Mouse (Mus musculus): ENCODE data around the gene Pttg1. TPM values are rescaled to one million over a fixed set of nuclear protein-coding genes. Genes with fewer than 3 reads are reported as not detected.

The Pttg1 gene
- polyA plus RNA-seq, 1 experiment from 2014 or later, result 101 TPM

GRCm38 (mm10) chr11:43404150-43404807 lies 21.8 kb downstream of the Pttg1 start:
- no peak for ATAC-seq (ENCODE audit: insufficient number of reproducible peaks, insufficient read depth, low FRiP score, low TSS enrichment)
- Histone ChIP-seq H3K27me3 (no peaks in the 10 kb centered on the region), H3K36me3 (no peaks in the 10 kb centered on the region), H3K4me2 (replicated peaks) (no peak overlapping the region), H3K9ac (no peak overlapping the region), H3K4me3 (no peak overlapping the region), H3K4me1 (no peaks in the 10 kb centered on the region), H3K27ac (no peak overlapping the region), H3K9me3 (0 out of 2 replicates have a peak, but pooled peaks cover 4% of the 10 kb centered on the region)
- 85% methylated on average over 15 of the region's 15 CpGs for WGBS

GRCm38 (mm10) chr11:43400131-43400530 lies 25.9 kb downstream of the Pttg1 start:
- ATAC-seq (ENCODE audit: insufficient number of reproducible peaks, insufficient read depth, low FRiP score, low TSS enrichment), result no peak
- Histone ChIP-seq H3K9me3 (0 out of 2 replicates have a peak, but pooled peaks cover 4% of the 10 kb centered on the region), H3K4me2 (replicated peaks) (no peak overlapping the region), H3K27ac (no peak overlapping the region), H3K9ac (no peak overlapping the region), H3K36me3 (no peaks in the 10 kb centered on the region), H3K27me3 (no peaks in the 10 kb centered on the region), H3K4me1 (no peaks in the 10 kb centered on the region), H3K4me3 (no peak overlapping the region)
- 81% methylated on average over 1 of the region's 1 CpGs for WGBS

- no peak overlapping the region for H3K27ac ChIP-seq
- no peaks in the 10 kb centered on the region for H3K27me3 ChIP-seq
- no peaks in the 10 kb centered on the region for H3K4me1 ChIP-seq
- no peaks in the 10 kb centered on the region for H3K36me3 ChIP-seq
- no peak overlapping the region for H3K4me2 ChIP-seq (replicated peaks)
- H3K9ac ChIP-seq, result no peak overlapping the region
- H3K4me3 ChIP-seq, result no peak overlapping the region
- no peaks in the 10 kb centered on the region for H3K9me3 ChIP-seq
- ATAC-seq (ENCODE audit: insufficient number of reproducible peaks, insufficient read depth, low FRiP score, low TSS enrichment), result no peak
- 31% methylated on average over 4 of the region's 4 CpGs for WGBS
Observed at GRCm38 (mm10) chr11:43399297-43399696, 26.8 kb downstream of the Pttg1 start.

GRCm38 (mm10) chr11:43396672-43397071 lies 29.4 kb downstream of the Pttg1 start:
- Histone ChIP-seq H3K27ac (no peak overlapping the region), H3K27me3 (no peaks in the 10 kb centered on the region), H3K36me3 (no peaks in the 10 kb centered on the region), H3K4me3 (no peak overlapping the region), H3K9me3 (no peaks in the 10 kb centered on the region), H3K4me2 (replicated peaks) (no peak overlapping the region), H3K9ac (no peak overlapping the region), H3K4me1 (no peaks in the 10 kb centered on the region)
- no peak for ATAC-seq (ENCODE audit: insufficient number of reproducible peaks, insufficient read depth, low FRiP score, low TSS enrichment)
- WGBS, result 75% methylated on average over 7 of the region's 7 CpGs

- no peaks in the 10 kb centered on the region for H3K27me3 ChIP-seq
- 90% methylated on average over 4 of the region's 4 CpGs for WGBS
Observed at GRCm38 (mm10) chr11:43396246-43396645, 29.8 kb downstream of the Pttg1 start.

GRCm38 (mm10) chr11:43395073-43395948 lies 30.7 kb downstream of the Pttg1 start:
- no peak overlapping the region for H3K4me2 ChIP-seq (replicated peaks)
- H3K9ac ChIP-seq, result no peak overlapping the region
- H3K4me3 ChIP-seq, result no peak overlapping the region
- H3K27me3 ChIP-seq, result no peaks in the 10 kb centered on the region
- H3K4me1 ChIP-seq, result no peaks in the 10 kb centered on the region
- no peak for ATAC-seq (ENCODE audit: insufficient number of reproducible peaks, insufficient read depth, low FRiP score, low TSS enrichment)
- H3K36me3 ChIP-seq, result no peaks in the 10 kb centered on the region
- WGBS, result 82% methylated on average over 14 of the region's 14 CpGs
- no peaks in the 10 kb centered on the region for H3K9me3 ChIP-seq
- no peak overlapping the region for H3K27ac ChIP-seq

More at GRCm38 (mm10) chr11:43396246-43396645, 29.8 kb downstream of the Pttg1 start:
- Histone ChIP-seq H3K27ac (no peak overlapping the region), H3K4me2 (replicated peaks) (no peak overlapping the region), H3K4me3 (no peak overlapping the region), H3K4me1 (no peaks in the 10 kb centered on the region), H3K9ac (no peak overlapping the region), H3K9me3 (no peaks in the 10 kb centered on the region), H3K36me3 (no peaks in the 10 kb centered on the region)
- ATAC-seq (ENCODE audit: insufficient number of reproducible peaks, insufficient read depth, low FRiP score, low TSS enrichment), result no peak

GRCm38 (mm10) chr11:43393325-43393724 lies 32.7 kb downstream of the Pttg1 start:
- Histone ChIP-seq H3K27me3 (no peaks in the 10 kb centered on the region), H3K4me1 (no peaks in the 10 kb centered on the region), H3K9ac (no peak overlapping the region), H3K27ac (no peak overlapping the region), H3K4me3 (no peak overlapping the region), H3K4me2 (replicated peaks) (no peak overlapping the region), H3K9me3 (no peaks in the 10 kb centered on the region), H3K36me3 (no peaks in the 10 kb centered on the region)
- ATAC-seq (ENCODE audit: insufficient number of reproducible peaks, insufficient read depth, low FRiP score, low TSS enrichment), result no peak
- WGBS, result 91% methylated on average over 4 of the region's 4 CpGs

- 48% methylated on average over 2 of the region's 2 CpGs for WGBS
- Histone ChIP-seq H3K9ac (no peak overlapping the region), H3K4me2 (replicated peaks) (no peak overlapping the region), H3K36me3 (no peaks in the 10 kb centered on the region), H3K4me1 (no peaks in the 10 kb centered on the region), H3K27me3 (no peaks in the 10 kb centered on the region), H3K27ac (no peak overlapping the region), H3K4me3 (no peak overlapping the region), H3K9me3 (no peaks in the 10 kb centered on the region)
- ATAC-seq (ENCODE audit: insufficient number of reproducible peaks, insufficient read depth, low FRiP score, low TSS enrichment), result no peak
Observed at GRCm38 (mm10) chr11:43392757-43393156, 33.3 kb downstream of the Pttg1 start.

- no peaks in the 10 kb centered on the region for H3K36me3 ChIP-seq
- no peak overlapping the region for H3K27ac ChIP-seq
- H3K4me1 ChIP-seq, result peaks cover 5% of the 10 kb centered on the region; the same call in 1 of the 2 replicates
- H3K9ac ChIP-seq, result no peak overlapping the region
- WGBS, result 84% methylated on average over 7 of the region's 7 CpGs
- no peaks in the 10 kb centered on the region for H3K27me3 ChIP-seq
- no peak overlapping the region for H3K4me2 ChIP-seq (replicated peaks)
- ATAC-seq (ENCODE audit: insufficient number of reproducible peaks, insufficient read depth, low FRiP score, low TSS enrichment), result no peak
- H3K4me3 ChIP-seq, result no peak overlapping the region
- no peaks in the 10 kb centered on the region for H3K9me3 ChIP-seq
Observed at GRCm38 (mm10) chr11:43389118-43389517, 36.9 kb downstream of the Pttg1 start.

- H3K36me3 ChIP-seq, result no peaks in the 10 kb centered on the region
- H3K4me2 ChIP-seq (replicated peaks), result no peak overlapping the region
- H3K4me1 ChIP-seq, result peaks cover 5% of the 10 kb centered on the region; the same call in 1 of the 2 replicates
- H3K4me3 ChIP-seq, result no peak overlapping the region
- H3K9me3 ChIP-seq, result no peaks in the 10 kb centered on the region
- ATAC-seq (ENCODE audit: insufficient number of reproducible peaks, insufficient read depth, low FRiP score, low TSS enrichment), result no peak
- WGBS, result 83% methylated on average over 21 of the region's 21 CpGs
- H3K9ac ChIP-seq, result no peak overlapping the region
- no peak overlapping the region for H3K27ac ChIP-seq
- H3K27me3 ChIP-seq, result no peaks in the 10 kb centered on the region
Observed at GRCm38 (mm10) chr11:43388122-43389097, 37.6 kb downstream of the Pttg1 start.
